Mouse (Mus musculus): Measurements from ENCODE around the gene Shroom3. TPM values are rescaled to one million over a fixed set of nuclear protein-coding genes. Genes with fewer than 3 reads are reported as not detected.

The Shroom3 gene
- polyA plus RNA-seq, 1 experiment from 2014 or later, result 11.4 TPM

DNA sequence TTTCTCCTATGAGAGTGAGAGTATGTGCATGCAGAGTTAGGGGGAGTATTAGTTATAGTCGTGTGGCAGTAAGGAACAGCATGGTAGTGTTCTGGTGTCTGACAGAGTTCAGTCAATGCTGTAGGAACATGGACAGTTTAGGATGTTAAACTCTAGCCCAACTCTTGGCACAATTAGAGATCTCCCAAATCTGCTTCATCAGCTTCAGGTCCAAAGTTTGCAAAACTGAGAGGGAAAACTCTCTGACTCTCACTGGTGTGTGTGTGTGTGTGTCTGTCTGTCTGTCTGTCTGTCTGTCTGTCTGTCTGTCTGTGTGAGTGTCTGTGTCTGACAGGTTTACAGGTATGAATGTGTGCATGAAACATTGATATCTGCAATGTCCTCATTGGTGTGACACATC is 147.2 kb downstream of the Shroom3 start:
- WGBS, result 70% methylated on average over 1 of the region's 1 CpGs
- no peak for DNase-seq (ENCODE audit: low spot score)
- Histone ChIP-seq H3K9me3 (no peaks in the 10 kb centered on the region), H3K27me3 (ENCODE audit: insufficient read depth, poor library complexity, severe bottlenecking) (no peaks in the 10 kb centered on the region), H3K27ac (no peak overlapping the region), H3K4me1 (peaks cover 14% of the 10 kb centered on the region; the same call in 1 of the 2 replicates), H3K36me3 (no peaks in the 10 kb centered on the region), H3K4me3 (no peak overlapping the region)

GRCm38 (mm10) chr5:92834513-92834912 is 151.3 kb downstream of the Shroom3 start:
- Histone ChIP-seq H3K4me1 (peaks cover 14% of the 10 kb centered on the region), H3K36me3 (peaks cover 3% of the 10 kb centered on the region; the same call in 1 of the 2 replicates), H3K4me3 (no peak overlapping the region), H3K9me3 (no peaks in the 10 kb centered on the region), H3K27ac (0 out of 2 replicates have a peak overlapping the region, but pooled peaks have one; percentile 6), H3K27me3 (ENCODE audit: insufficient read depth, poor library complexity, severe bottlenecking) (no peaks in the 10 kb centered on the region)
- 62% methylated on average over 7 of the region's 7 CpGs for WGBS
- no peak for DNase-seq (ENCODE audit: low spot score)

DNA sequence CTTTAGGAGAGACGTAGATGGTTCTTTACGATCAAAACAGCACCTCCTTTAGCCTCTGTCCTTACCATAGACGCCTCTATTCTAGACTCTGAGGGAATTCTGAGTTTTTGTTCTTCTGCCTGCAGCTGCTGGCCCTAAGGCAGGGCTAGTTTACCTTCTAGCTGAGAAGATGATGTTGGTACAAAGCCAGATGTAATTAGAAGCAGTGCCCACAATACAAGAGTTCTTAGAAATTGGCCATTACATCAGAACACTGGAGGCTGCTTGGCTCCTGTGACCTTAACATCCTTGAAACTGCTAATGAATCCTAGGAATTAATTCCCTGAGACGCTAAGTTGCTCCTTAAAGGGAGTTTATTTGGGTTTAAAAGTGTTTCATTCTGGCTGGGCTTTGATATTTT is 154.1 kb downstream of the Shroom3 start:
- 84% methylated on average over 4 of the region's 4 CpGs for WGBS
- Histone ChIP-seq H3K9me3 (no peaks in the 10 kb centered on the region), H3K4me3 (no peak overlapping the region), H3K27me3 (ENCODE audit: insufficient read depth, poor library complexity, severe bottlenecking) (no peaks in the 10 kb centered on the region), H3K4me1 (peaks cover 20% of the 10 kb centered on the region), H3K27ac (no peak overlapping the region), H3K36me3 (peaks cover 3% of the 10 kb centered on the region; the same call in 1 of the 2 replicates)
- no peak for DNase-seq (ENCODE audit: low spot score)

- H3K27me3 ChIP-seq (ENCODE audit: insufficient read depth, poor library complexity, severe bottlenecking), result no peaks in the 10 kb centered on the region
- H3K4me3 ChIP-seq, result no peak overlapping the region
- H3K27ac ChIP-seq, result no peak overlapping the region
- peaks cover 3% of the 10 kb centered on the region; the same call in 1 of the 2 replicates for H3K36me3 ChIP-seq
- no peak for DNase-seq (ENCODE audit: low spot score)
- 89% methylated on average over 9 of the region's 9 CpGs for WGBS
- peaks cover 28% of the 10 kb centered on the region for H3K4me1 ChIP-seq
- no peaks in the 10 kb centered on the region for H3K9me3 ChIP-seq
These were observed 155.1 kb downstream of the Shroom3 start for GRCm38 (mm10) chr5:92838351-92838784.

DNA sequence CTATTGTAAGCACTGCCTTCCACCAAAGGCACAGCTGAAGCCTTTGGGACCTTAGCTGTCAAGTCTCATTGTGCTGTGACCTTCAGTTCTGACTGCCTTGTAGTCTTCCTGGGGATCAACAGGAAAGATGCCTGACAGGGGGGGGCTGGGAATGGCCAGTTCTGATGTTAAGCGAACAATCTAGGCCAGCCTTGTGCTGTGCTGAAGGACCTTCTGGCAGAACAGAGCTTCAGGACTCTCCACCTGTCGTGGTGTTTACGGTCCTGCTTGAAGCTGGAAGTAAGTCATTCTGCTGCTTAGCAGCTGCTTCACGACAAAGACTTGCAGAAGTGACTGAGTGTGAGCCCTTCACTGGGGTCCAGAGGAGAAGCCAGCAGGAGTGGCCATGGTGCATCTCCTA is 156.1 kb downstream of the Shroom3 start:
- Histone ChIP-seq H3K9me3 (no peaks in the 10 kb centered on the region), H3K4me3 (no peak overlapping the region), H3K27ac (peak overlapping the region; percentile 37; the same call in 1 of the 2 replicates), H3K4me1 (peaks cover 35% of the 10 kb centered on the region), H3K27me3 (ENCODE audit: insufficient read depth, poor library complexity, severe bottlenecking) (no peaks in the 10 kb centered on the region), H3K36me3 (peaks cover 3% of the 10 kb centered on the region; the same call in 1 of the 2 replicates)
- no peak for DNase-seq (ENCODE audit: low spot score)
- WGBS, result 73% methylated on average over 4 of the region's 4 CpGs

GRCm38 (mm10) chr5:92841474-92841873 is 158.2 kb downstream of the Shroom3 start:
- Histone ChIP-seq H3K27me3 (ENCODE audit: insufficient read depth, poor library complexity, severe bottlenecking) (no peaks in the 10 kb centered on the region), H3K27ac (peak overlapping the region; percentile 6; the same call in 1 of the 2 replicates), H3K4me1 (peaks cover 32% of the 10 kb centered on the region), H3K9me3 (no peaks in the 10 kb centered on the region), H3K36me3 (peaks cover 3% of the 10 kb centered on the region; the same call in 1 of the 2 replicates), H3K4me3 (no peak overlapping the region)
- no peak for DNase-seq (ENCODE audit: low spot score)
- WGBS, result 55% methylated on average over 5 of the region's 5 CpGs

GRCm38 (mm10) chr5:92842417-92842816 is 159.2 kb downstream of the Shroom3 start:
- H3K9me3 ChIP-seq, result no peaks in the 10 kb centered on the region
- no peak overlapping the region for H3K4me3 ChIP-seq
- H3K36me3 ChIP-seq, result no peaks in the 10 kb centered on the region
- peaks cover 32% of the 10 kb centered on the region for H3K4me1 ChIP-seq
- H3K27ac ChIP-seq, result peak overlapping the region; percentile 44; the same call in 1 of the 2 replicates
- WGBS, result 20% methylated on average over 8 of the region's 8 CpGs
- no peak for DNase-seq (ENCODE audit: low spot score)
- no peaks in the 10 kb centered on the region for H3K27me3 ChIP-seq (ENCODE audit: insufficient read depth, poor library complexity, severe bottlenecking)

DNA sequence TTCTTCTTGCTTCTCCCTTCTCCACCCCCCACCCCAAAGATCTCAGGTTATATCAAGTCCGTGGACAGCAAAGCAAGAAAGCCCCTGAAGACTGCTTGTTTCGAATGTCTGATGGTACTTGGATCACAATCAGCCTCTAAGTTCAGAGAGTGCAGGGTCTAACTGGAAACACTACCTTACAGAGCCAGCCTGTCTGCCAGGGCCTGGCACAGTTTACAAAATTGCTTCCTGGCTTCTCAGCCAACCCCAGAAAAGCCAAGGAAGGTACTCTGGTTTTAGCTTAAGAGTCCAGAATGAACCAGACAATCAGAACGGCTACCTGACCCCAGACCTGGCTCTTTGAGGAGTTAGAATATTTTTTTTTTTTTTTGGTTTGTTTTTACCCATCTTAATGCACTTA is 159.6 kb downstream of the Shroom3 start:
- no peak for DNase-seq (ENCODE audit: low spot score)
- H3K4me1 ChIP-seq, result peaks cover 32% of the 10 kb centered on the region
- no peaks in the 10 kb centered on the region for H3K9me3 ChIP-seq
- H3K36me3 ChIP-seq, result no peaks in the 10 kb centered on the region
- 76% methylated on average over 3 of the region's 3 CpGs for WGBS
- H3K27me3 ChIP-seq (ENCODE audit: insufficient read depth, poor library complexity, severe bottlenecking), result no peaks in the 10 kb centered on the region
- no peak overlapping the region for H3K4me3 ChIP-seq
- no peak overlapping the region for H3K27ac ChIP-seq

- Histone ChIP-seq H3K4me3 (no peak overlapping the region), H3K4me1 (peaks cover 31% of the 10 kb centered on the region), H3K36me3 (no peaks in the 10 kb centered on the region), H3K27ac (peak overlapping the region; percentile 52; the same call in 1 of the 2 replicates), H3K27me3 (ENCODE audit: insufficient read depth, poor library complexity, severe bottlenecking) (no peaks in the 10 kb centered on the region), H3K9me3 (no peaks in the 10 kb centered on the region)
- 74% methylated on average over 20 of the region's 20 CpGs for WGBS
- DNase-seq (ENCODE audit: low spot score), result no peak
These were observed 160.9 kb downstream of the Shroom3 start for GRCm38 (mm10) chr5:92843850-92844785.

DNA sequence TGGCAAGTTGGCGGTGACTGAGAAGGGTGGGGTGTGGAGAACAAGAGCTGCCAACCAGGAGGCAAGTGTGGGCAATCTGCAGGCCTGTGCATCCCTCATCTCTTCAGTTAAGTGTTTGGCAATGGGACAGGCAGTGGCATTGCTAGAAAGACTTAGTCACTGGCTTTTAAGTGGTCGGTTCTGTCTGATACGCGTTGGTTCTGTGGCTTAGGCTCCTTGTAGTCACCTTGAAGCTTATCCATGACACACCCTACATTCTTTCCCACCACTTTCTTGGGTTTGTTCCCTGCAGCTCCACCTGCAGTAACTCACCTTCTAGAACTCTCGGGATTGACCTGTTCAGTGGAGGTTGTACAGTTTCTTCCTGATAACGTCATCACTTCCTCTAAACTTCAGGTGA is 166.5 kb downstream of the Shroom3 start:
- no peak overlapping the region for H3K4me3 ChIP-seq
- no peak overlapping the region for H3K27ac ChIP-seq
- H3K9me3 ChIP-seq, result no peaks in the 10 kb centered on the region
- H3K4me1 ChIP-seq, result 0 out of 2 replicates have a peak, but pooled peaks cover 2% of the 10 kb centered on the region
- H3K27me3 ChIP-seq (ENCODE audit: insufficient read depth, poor library complexity, severe bottlenecking), result no peaks in the 10 kb centered on the region
- DNase-seq (ENCODE audit: low spot score), result no peak
- 87% methylated on average over 6 of the region's 6 CpGs for WGBS
- no peaks in the 10 kb centered on the region for H3K36me3 ChIP-seq

- Histone ChIP-seq H3K9me3 (no peaks in the 10 kb centered on the region), H3K4me1 (peaks cover 8% of the 10 kb centered on the region), H3K27ac (no peak overlapping the region), H3K27me3 (ENCODE audit: insufficient read depth, poor library complexity, severe bottlenecking) (no peaks in the 10 kb centered on the region), H3K4me3 (no peak overlapping the region), H3K36me3 (no peaks in the 10 kb centered on the region)
- 75% methylated on average over 3 of the region's 3 CpGs for WGBS
- DNase-seq (ENCODE audit: low spot score), result no peak
These were observed 167.7 kb downstream of the Shroom3 start for GRCm38 (mm10) chr5:92850925-92851324.

DNA sequence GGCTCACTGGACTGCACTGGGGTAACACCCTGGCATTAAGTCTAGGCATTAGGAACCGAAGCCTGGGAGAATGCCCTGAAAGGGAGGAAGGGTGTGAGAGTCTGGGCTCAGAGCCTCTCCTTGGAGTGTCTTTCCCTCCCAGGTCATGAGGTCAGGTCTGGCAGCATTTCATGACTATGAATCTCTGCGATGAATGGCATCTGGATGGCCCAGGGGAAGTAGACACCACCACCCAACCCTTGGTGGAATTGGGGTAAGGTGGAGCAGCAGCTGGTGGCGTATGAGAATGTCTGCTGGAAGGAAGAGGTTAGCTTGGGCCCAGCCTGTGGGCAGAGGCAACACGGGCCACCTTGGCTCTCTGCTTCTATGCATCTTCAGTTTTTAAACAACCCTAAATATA is 171.7 kb downstream of the Shroom3 start:
- 75% methylated on average over 4 of the region's 4 CpGs for WGBS
- no peaks in the 10 kb centered on the region for H3K27me3 ChIP-seq (ENCODE audit: insufficient read depth, poor library complexity, severe bottlenecking)
- H3K36me3 ChIP-seq, result no peaks in the 10 kb centered on the region
- DNase-seq (ENCODE audit: low spot score), result no peak
- H3K27ac ChIP-seq, result 0 out of 2 replicates have a peak overlapping the region, but pooled peaks have one; percentile 36
- H3K4me3 ChIP-seq, result no peak overlapping the region
- no peaks in the 10 kb centered on the region for H3K9me3 ChIP-seq
- H3K4me1 ChIP-seq, result peaks cover 24% of the 10 kb centered on the region

- H3K4me1 ChIP-seq, result peaks cover 24% of the 10 kb centered on the region
- DNase-seq (ENCODE audit: low spot score), result no peak
- peak overlapping the region; percentile 37 for H3K27ac ChIP-seq
- H3K4me3 ChIP-seq, result peak overlapping the region; percentile 19; the same call in 1 of the 2 replicates
- no peaks in the 10 kb centered on the region for H3K27me3 ChIP-seq (ENCODE audit: insufficient read depth, poor library complexity, severe bottlenecking)
- H3K36me3 ChIP-seq, result no peaks in the 10 kb centered on the region
- H3K9me3 ChIP-seq, result no peaks in the 10 kb centered on the region
- WGBS, result 23% methylated on average over 15 of the region's 15 CpGs
These were observed 173.1 kb downstream of the Shroom3 start for GRCm38 (mm10) chr5:92856346-92856745.
